Comparison of ENCODE assay signal across 7 mouse cellular contexts in the genomic region with DNA sequence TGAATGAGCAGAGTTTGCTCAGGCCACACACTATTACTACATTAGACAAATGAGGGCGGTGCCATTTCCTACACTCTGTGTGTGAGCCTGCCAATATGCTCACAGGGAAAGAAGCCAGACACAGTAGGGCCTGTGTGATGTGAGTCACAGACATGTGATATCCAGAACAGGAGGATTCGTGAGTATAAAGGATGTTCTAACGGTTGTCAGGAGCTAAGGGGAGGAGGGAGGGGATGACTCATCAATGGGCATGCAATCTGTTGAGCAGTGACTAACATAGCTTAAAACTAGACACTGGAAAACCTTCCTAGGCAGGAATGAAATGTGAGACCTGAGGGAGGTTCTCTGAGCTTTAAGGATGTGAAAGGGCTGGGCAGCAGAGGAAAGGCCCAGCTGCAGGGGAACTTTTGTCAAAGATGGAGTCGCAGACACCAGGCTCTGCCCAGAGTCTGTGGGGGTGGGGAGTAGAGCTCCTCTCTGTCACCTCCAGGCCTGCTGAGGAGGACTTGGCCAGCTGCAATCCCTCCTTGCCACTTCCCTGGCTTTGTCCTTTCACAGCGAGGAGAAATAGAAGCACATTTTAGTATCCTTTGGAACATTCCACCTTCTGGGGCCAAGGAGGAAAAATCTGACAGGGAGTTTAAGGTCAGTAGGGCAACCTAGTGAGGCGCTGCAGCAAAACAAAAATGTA. TPM values are rescaled to one million over a fixed set of nuclear protein-coding genes. Genes with fewer than 3 reads are reported as not detected.
A peak's percentile ranks its signal among the peaks of the same experiment; 100 is the strongest.
DNase-seq lines count a peak whose midpoint lies in the region; ATAC-seq and TF ChIP-seq lines count a peak whose summit lies in the region.

No protein-coding gene starts in this region.

- ATAC-seq in midbrain, postnatal 0 days (ENCODE audit: low FRiP score) = no peak
- no peak for ATAC-seq in midbrain, embryonic 14.5 days (ENCODE audit: low FRiP score, low TSS enrichment)

- no peaks in the 10 kb centered on the region for H3K79me2 ChIP-seq in heart, adult 2 months (replicated peaks; ENCODE audit: control insufficient read depth, insufficient read depth, low read length)

- no peak overlapping the region for H3K9ac ChIP-seq in midbrain, postnatal 0 days (replicated peaks; ENCODE audit: low read length, poor library complexity, severe bottlenecking)
- H3K9ac ChIP-seq in midbrain, embryonic 14.5 days (replicated peaks; ENCODE audit: low read length) = no peak overlapping the region
- H3K9ac ChIP-seq in heart, adult 2 months (ENCODE audit: low read depth, low read length) = no peak overlapping the region

- no peak overlapping the region for H3K27ac ChIP-seq in midbrain, postnatal 0 days (ENCODE audit: low read depth, low read length)
- no peak overlapping the region for H3K27ac ChIP-seq in midbrain, embryonic 14.5 days (replicated peaks; ENCODE audit: low read depth, low read length)
- H3K27ac ChIP-seq in heart, adult 2 months = no peak overlapping the region

- H3K9me3 ChIP-seq in midbrain, postnatal 0 days (ENCODE audit: low read length) = no peaks in the 10 kb centered on the region
- no peaks in the 10 kb centered on the region for H3K9me3 ChIP-seq in midbrain, embryonic 14.5 days (ENCODE audit: control insufficient read depth, low read length)

- TF ChIP-seq EP300 in heart, adult 2 months (IDR thresholded peaks at IDR 0.05; ENCODE audit: insufficient read depth, low read depth, low read length) = no peak

- no peaks in the 10 kb centered on the region for H3K4me1 ChIP-seq in midbrain, postnatal 0 days (ENCODE audit: insufficient read depth, low read length)
- H3K4me1 ChIP-seq in midbrain, embryonic 14.5 days (ENCODE audit: control insufficient read depth, insufficient read depth, low read length) = no peaks in the 10 kb centered on the region
- peaks cover 1% of the 10 kb centered on the region; the same call in 1 of the 2 replicates for H3K4me1 ChIP-seq in heart, adult 2 months (ENCODE audit: control insufficient read depth, insufficient read depth, low read length)

- no peak overlapping the region for H3K4me3 ChIP-seq in midbrain, postnatal 0 days (ENCODE audit: low read depth, low read length)
- no peak overlapping the region for H3K4me3 ChIP-seq in midbrain, embryonic 14.5 days (replicated peaks; ENCODE audit: low read depth, low read length)
- H3K4me3 ChIP-seq in heart, adult 2 months = no peak overlapping the region

- intact Hi-C loops in heart, adult 2 months (cut with DNase I) = no loop called here

- H3K27me3 ChIP-seq in midbrain, postnatal 0 days (ENCODE audit: insufficient read depth, low read length) = no peaks in the 10 kb centered on the region
- no peaks in the 10 kb centered on the region for H3K27me3 ChIP-seq in midbrain, embryonic 14.5 days (ENCODE audit: control insufficient read depth, insufficient read depth, low read length)
- H3K27me3 ChIP-seq in heart, adult 2 months (ENCODE audit: control insufficient read depth, insufficient read depth, low read length) = no peaks in the 10 kb centered on the region

- TF ChIP-seq CTCF in midbrain, postnatal 0 days (IDR thresholded peaks at IDR 0.05) = no peak
- no peak for TF ChIP-seq CTCF in heart, adult 2 months (IDR thresholded peaks at IDR 0.05)

- H3K36me3 ChIP-seq in midbrain, postnatal 0 days (ENCODE audit: insufficient read depth, low read length) = no peaks in the 10 kb centered on the region
- no peaks in the 10 kb centered on the region for H3K36me3 ChIP-seq in midbrain, embryonic 14.5 days (ENCODE audit: control insufficient read depth, insufficient read depth, low read length)
- H3K36me3 ChIP-seq in heart, adult 2 months (ENCODE audit: control insufficient read depth, insufficient read depth, low read length) = no peaks in the 10 kb centered on the region

- 56% methylated on average over 6 of the region's 6 CpGs for WGBS in midbrain, postnatal 0 days
- WGBS in midbrain, embryonic 14.5 days = 60% methylated on average over 6 of the region's 6 CpGs
- 25% methylated on average over 6 of the region's 6 CpGs for WGBS in heart, adult 2 months

- no peak for TF ChIP-seq POLR2A in heart, adult 2 months (IDR thresholded peaks at IDR 0.05; ENCODE audit: insufficient read depth, low read depth, low read length)

- peak; percentile 52 for DNase-seq in midbrain, postnatal 0 days (ENCODE audit: low spot score)
- no peak for DNase-seq in midbrain, embryonic 14.5 days
- peak; percentile 24 for DNase-seq in cerebellum, adult 11 months
- peak; percentile 28 to 41 for DNase-seq in heart, adult 2 months
- DNase-seq in left cerebral cortex, adult 8-10 months (ENCODE audit: low spot score in 2 of 2) = peak; percentile 12 to 89
- peak; percentile 64 to 80 for DNase-seq in right cerebral cortex, postnatal 36 days (ENCODE audit: low spot score in 2 of 2)
- no peak for DNase-seq in yolk sac, embryonic 10.5 days (ENCODE audit: low spot score)

- no peak overlapping the region for H3K4me2 ChIP-seq in midbrain, postnatal 0 days (ENCODE audit: low read depth, low read length, poor library complexity, severe bottlenecking)
- no peak overlapping the region for H3K4me2 ChIP-seq in midbrain, embryonic 14.5 days (ENCODE audit: low read length)

RNA-seq across cellular contexts. Expression of a gene that starts 9.2 kb away (rescaled TPM):
- 5.2 and 8.9 TPM in 2 replicates for total RNA-seq in midbrain, postnatal 0 days (2014; rRNA removed)
- polyA plus RNA-seq in midbrain, postnatal 0 days (2015; fragmentation: Nextera tagmentation; extraction: Ambion mirVana) = 4.7 and 5.8 TPM in 2 replicates
- 0.16 and 0.24 TPM in 2 replicates for polyA plus RNA-seq in midbrain, embryonic 14.5 days (2014; fragmentation: Nextera tagmentation; extraction: Ambion mirVana)
- 10 to 100 TPM in 1 of 2 experiments, 1 to 10 TPM in 1; 6.2 to 14.9 TPM for total RNA-seq in heart, adult 2 months (2021)
- 10.1 and 13.2 TPM in 2 replicates for polyA plus RNA-seq in heart, adult 2 months (2012; rRNA removed)
- 10 to 100 TPM; 13.8 to 90.9 (median 32.5) TPM for total RNA-seq in left cerebral cortex, adult 8-10 months (2022)

RNA-seq across cellular contexts. Expression of a gene that starts 57.4 kb away (rescaled TPM):
- not detected in 2 replicates for total RNA-seq in midbrain, postnatal 0 days (2014; rRNA removed)
- 0.13 and 1.4 TPM in 2 replicates for polyA plus RNA-seq in midbrain, postnatal 0 days (2015; fragmentation: Nextera tagmentation; extraction: Ambion mirVana)
- polyA plus RNA-seq in midbrain, embryonic 14.5 days (2014; fragmentation: Nextera tagmentation; extraction: Ambion mirVana) = not detected in 2 replicates
- total RNA-seq in heart, adult 2 months (2021) = not detected
- 0.14 TPM in 1 of 2 replicates, not detected in the other for polyA plus RNA-seq in heart, adult 2 months (2012; rRNA removed)
- not detected for total RNA-seq in left cerebral cortex, adult 8-10 months (2022)

Comparison
In these comparisons a context has a peak if more than half of its experiments do, and no peak if none do; other contexts are left out.
1. DNase-seq: peak in midbrain, postnatal 0 days (single experiment), cerebellum, adult 11 months (single experiment), heart, adult 2 months (2 of 2), left cerebral cortex, adult 8-10 months (2 of 2) and right cerebral cortex, postnatal 36 days (2 of 2); none in midbrain, embryonic 14.5 days (single experiment) and yolk sac, embryonic 10.5 days (single experiment).